Mouse (Mus musculus) frontal cortex, postnatal 14 days (tissue): ENCODE results near the gene Ttc23l.
"Not testable (repeated sequence)": the region's sequence is repeated elsewhere in the genome, so short reads cannot be mapped to it uniquely, and the experiment has no call there.

ENCODE experiments used
- DNase-seq, 2 experiments: peaks; one replicate each; pipeline ENCODE4 v3.0.0; 2022; ENCODE audit warnings: low spot score in 2 of 2

Ttc23l gene

GRCm38 (mm10) chr15:10558465-10558864 is at the start of gene Ttc23l:
Gene Ttc23l, minus strand, starts transcription at chr15:10558668.
- no peak for DNase-seq

DNA sequence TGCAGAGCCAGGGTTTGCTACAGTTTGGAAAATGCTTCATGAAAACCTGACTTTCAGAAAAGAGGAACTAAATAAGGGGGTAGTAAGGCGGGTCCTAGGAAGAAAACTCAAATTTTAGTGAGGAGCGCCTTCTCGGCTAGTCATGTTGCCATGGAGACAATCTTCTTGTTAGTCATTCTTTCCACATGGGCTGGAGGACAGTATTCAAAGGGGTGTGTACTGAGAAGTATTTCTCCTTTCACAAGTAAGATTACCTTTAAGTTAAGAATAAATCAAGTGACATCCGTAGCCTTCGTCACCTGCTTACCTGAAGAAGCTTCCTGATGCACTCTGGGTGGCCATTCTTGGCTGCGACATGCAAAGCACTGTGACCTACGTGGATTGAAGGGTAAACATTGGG is 40.9 kb upstream of the Ttc23l start:
- no peak for DNase-seq

GRCm38 (mm10) chr15:10598259-10599225 is 40.1 kb upstream of the Ttc23l start:
- no peak for DNase-seq

DNA sequence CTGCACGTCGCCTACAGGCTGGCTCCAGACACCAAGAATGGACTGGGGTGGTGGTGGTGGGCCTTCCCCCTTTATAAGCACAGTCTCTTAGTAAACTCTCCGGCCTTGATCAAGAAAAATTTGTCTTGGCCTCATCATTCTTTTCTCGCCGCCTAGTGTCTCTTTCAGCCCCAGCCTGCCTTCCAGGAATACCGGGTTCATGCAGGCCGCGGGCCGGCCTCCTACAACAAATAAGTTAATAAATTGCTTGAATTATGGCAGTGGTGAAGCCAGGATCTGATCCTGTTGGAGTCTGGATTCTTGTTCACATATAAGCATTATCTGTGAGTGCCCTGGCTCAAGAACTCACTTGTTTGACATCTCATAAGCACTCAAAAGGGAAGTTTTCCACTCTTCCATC is 38.4 kb upstream of the Ttc23l start:
- no peak for DNase-seq

DNA sequence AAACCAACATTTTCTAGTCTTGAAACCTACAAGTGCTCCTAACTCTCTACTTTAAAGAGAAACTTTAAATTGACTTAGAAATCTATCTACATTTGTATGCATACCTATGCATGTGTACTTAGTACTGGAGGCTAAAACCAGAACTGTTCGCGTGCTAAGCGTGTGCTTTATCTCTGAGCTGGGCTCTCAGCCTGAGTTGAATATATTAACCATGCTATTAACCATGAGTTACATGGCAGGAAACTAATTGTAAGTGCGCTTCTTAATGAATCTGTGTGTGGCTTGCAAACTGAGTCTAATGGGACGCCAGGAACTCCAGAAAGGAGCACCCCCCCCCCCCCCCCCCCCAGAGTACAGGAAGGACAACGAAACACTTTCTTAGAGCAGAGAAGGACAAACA is 36.9 kb upstream of the Ttc23l start:
- DNase-seq: no peak

DNA sequence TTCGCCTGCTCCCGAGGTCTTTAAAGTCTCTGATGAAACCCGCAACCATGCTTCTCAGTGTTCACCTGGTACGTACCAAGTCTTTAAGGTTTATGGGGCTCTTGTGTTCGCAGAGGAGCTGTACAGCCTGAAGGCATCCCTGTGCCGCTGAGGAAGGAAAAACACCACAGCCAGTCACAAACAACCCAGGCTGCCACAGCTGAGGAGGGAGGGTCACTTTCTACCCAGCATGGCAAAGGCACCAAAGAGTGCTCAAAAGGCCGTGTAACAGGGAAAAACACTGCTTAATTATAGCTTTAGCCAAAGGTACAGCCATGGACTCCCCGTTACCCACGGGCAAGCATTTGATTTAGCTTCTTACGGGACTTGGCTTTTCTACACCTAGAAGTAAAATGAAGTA is 36.4 kb upstream of the Ttc23l start:
- DNase-seq: no peak

DNA sequence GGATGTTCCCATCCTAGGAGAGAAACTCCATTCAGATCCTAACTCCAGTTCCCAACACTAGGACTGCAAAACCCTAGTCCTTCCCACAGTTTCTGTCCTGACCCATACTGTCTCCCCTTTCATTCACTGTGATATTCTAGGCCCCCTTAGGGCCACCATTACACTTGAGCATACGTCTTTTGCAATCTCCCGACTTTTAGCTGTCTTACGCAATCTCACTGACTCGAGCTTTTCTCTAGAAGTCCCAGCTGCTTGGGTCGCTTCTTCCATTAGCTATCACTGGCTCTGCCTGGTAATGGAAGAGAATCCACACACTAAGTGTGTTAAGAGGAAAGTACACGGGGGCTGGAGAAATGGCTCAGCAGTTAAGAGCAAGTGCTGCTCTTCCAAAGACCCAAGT is 34.6 kb upstream of the Ttc23l start:
- DNase-seq: no peak

GRCm38 (mm10) chr15:10586565-10586964 is 28.1 kb upstream of the Ttc23l start:
- no peak for DNase-seq

DNA sequence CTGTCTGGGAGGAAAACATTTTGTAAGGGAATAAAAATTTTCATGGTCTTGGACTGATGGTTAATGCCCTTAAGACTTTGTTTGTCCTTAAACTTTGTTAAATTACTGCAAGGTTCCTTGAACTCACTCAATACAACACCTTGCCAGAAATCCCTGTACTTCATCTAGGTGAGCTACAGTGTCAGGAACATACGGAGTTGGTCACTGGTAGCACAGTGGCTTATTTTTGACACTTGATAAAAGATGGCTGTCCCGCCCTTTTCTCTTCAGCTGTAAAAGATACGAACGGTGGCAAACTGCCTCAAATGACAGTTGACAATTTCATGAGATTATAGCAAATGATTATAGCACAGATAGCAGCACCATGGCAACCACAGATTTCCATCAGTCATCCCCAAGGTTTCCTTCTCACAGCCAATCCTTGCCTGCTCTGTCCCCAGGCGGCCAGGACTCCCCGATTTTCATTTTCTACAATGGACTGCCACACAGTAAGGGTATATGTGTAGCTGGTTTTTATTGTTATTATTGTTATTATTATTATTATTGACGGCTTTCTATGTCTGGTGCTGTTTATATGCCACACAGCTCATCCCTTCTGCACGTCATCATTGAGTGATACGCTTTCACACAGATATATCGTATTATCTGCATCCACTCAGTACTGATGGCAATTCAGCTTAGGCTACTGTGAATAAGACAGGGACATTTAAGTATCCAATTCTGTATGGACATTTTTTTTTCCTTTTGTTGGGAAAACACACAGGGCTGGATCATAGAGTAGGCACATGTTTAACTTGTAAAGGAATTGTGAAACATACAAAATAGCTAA is 26.1 kb upstream of the Ttc23l start:
- no peak for DNase-seq

GRCm38 (mm10) chr15:10583408-10583807 is 24.9 kb upstream of the Ttc23l start:
- DNase-seq: peak in 1 of 2 experiments; percentile 12

DNA sequence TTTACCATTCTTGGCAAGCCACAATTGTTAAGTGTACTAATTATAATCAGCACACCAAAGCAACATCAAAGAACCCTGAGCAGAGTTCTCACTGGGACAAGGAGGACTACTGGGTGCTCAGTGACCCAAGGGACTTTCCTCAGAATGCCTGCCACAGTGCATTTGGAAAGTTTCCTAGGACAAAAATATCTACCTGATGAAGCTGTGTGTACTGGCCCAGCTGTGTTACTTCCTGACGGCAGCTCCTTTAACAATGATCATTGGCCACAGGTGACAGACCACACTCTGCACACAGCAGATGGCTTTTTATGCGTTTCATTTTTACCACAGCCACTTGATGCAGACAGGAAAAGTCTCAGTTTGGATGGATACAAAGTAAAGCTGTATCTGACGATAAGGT is 20.7 kb upstream of the Ttc23l start:
- DNase-seq: no peak

GRCm38 (mm10) chr15:10566486-10566885 is 8.0 kb upstream of the Ttc23l start:
- no peak for DNase-seq

- no peak for DNase-seq
Observed at GRCm38 (mm10) chr15:10564201-10564600, 5.7 kb upstream of the Ttc23l start.

- no peak for DNase-seq
Observed at GRCm38 (mm10) chr15:10562281-10562680, 3.8 kb upstream of the Ttc23l start.

DNA sequence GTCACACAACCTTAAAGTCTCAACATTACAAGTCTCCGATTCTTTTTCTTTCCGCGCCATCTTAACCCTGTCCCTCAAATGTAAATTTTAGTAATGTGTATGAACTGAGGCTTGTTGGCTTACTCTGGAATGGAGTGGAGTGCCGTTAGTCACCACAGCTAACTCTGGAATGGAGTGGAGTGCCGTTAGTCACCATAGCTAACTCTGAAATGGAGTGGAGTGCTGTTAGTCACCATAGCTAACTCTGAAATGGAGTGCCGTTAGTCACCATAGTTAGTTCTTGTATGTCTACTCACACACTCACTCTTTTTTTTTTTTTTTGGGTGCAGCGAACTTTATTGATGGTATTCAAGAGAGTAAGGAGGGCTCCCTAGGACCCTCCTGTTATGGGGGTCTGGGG is 1.5 kb upstream of the Ttc23l start:
- DNase-seq: no peak

GRCm38 (mm10) chr15:10554336-10554735 is 4.1 kb downstream of the Ttc23l start:
- DNase-seq: no peak

- no peak for DNase-seq
Observed at GRCm38 (mm10) chr15:10540271-10541088, 18.0 kb downstream of the Ttc23l start.

GRCm38 (mm10) chr15:10535969-10536368 is 22.5 kb downstream of the Ttc23l start:
- no peak for DNase-seq

GRCm38 (mm10) chr15:10534591-10534990 is 23.9 kb downstream of the Ttc23l start:
- DNase-seq: no peak

- DNase-seq: not testable (repeated sequence)
Observed at GRCm38 (mm10) chr15:10533361-10533760, 25.1 kb downstream of the Ttc23l start.

DNA sequence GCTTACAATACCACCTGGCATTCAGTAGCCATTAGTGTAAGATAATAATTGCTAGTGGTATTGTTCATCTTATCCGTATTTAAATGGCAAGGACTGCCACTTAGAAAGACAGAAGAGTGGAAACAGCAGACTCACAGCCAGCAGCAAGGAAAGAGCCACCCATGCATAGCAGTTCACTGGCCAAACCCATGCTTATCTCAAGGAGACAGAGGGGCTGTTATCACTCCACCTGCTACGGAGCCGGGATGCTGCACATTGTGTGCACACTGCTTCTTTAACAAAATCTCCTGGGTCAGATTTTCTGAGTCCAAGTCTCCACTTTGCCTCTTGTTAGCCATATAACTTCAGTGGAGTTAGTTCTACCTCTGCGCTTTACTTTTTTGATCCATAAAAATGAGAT is 27.1 kb downstream of the Ttc23l start:
- no peak for DNase-seq

DNA sequence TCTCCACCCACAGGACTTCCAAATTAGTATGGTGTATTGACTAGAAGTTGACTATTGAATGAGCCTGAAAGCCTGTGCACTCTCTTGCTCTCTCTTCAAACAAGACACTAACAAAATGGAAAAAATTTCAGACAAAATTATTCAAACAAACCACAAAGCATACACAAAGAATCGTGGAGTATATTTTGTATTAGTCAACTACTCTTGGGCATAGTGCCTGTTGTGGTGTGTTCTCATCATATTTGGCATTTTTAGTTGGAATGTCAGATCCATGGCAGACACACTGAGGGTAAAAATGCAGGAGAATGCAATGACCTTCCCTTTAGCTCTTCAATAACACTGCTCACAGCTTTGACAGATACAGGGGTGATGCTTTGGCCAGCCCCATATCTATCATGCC is 32.6 kb downstream of the Ttc23l start:
- no peak for DNase-seq
